Mouse (Mus musculus) cerebral cortex, adult 2 months (tissue): ENCODE results near the gene Prl.

Experiments
- WGBS: fragments of 180-500 bp; shearing (Covaris S2); methylation state at CpG from one replicate; pipeline ENCODE4 v1.1.7; 2018; 5-methylcytosine and 5-hydroxymethylcytosine counted together

Gene Prl

DNA sequence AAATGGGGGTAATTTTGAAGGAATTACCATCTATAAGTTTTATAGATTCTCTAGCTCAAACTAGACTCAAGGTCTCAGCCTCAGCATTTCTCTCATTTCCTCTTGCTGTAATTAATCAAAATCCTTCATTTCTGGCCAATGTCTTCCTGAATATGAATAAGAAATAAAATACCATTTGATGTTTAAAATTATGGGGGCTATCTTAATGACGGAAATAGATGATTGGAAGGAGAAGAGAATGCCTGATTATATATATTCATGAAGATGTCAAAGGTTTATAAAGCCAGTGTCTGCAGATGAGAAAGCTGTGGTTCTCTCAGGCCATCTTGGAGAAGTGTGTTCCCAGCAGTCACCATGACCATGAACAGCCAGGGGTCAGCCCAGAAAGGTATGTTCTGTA is at the start of gene Prl:
Prl (plus strand) TSS at position 301 of the 400 bp plus-strand sequence.
- 91% methylated on average over 1 of the region's 1 CpGs for WGBS

DNA sequence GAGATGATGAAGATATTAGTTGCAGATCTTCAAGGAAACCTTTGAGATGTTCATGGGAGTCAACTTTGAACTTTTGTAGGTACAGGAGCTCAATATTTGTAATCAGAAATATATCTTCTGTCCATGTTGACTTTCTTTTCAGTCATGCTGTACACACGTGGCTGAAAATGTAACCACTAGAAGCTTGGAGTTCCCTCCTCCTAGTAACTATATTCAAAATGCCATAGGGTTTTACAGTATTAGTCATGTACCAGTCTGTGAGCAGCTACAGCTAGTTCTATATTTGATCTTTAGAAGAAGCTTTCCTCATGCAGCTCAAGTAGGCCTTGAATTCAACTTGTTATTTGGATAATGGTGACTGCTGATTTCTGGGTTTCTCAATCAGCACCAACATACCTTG is 30.8 kb upstream of the Prl start:
- WGBS = 77% methylated on average over 1 of the region's 1 CpGs

DNA sequence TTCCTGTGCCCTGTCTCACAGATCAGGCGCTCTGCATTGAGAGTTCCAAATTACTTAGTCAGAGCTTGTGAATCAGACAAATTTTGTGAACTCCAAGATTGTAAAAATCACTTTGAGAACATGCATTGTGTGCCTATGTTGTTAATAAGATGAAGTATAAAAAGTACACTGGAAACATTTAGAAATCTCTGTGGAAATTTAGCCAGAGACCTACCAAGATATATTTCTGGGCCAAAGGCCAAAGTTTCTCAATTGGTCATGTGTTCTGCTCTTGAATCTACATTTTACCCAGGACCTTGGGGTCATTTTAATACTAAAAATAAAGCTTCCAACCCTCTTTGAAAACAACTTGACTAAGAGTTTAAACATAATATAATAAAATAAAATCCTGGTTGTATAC is 30.0 kb upstream of the Prl start:
- 94% methylated on average over 1 of the region's 1 CpGs for WGBS

DNA sequence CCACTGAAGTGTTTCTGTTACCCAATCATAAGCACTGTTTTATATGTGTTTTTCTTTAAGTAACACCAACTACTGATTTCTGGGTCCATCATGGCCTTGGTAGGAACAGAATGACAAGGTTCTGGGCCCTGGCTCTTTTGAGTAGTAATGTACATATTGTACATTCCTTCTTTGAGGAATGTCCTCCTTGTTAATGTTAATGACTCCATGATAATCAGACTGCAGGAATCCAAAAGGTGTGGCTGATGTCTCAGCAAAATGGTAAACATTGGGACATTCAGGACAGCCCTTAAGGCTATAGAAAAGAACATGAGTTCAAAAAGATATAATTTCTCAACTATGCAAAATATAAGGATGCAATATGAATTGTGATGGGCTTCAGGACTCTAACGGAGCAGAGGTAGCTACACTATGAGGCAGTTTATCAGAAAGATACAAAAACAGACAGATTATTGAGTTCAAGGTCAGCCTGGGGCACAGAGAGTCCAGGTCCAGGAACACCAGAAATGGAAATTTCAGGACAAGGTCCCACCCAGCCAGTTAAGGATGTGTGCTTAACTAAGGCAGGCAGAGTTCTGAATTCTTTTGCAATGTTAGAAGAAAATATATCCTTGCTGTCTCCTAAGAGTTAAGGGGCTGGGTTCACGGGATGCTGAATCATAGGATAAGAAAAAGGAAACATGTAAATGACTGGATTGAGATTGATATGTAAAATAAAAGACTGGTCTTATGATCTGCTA is 28.7 kb upstream of the Prl start:
- WGBS = 94% methylated on average over 2 of the region's 2 CpGs

DNA sequence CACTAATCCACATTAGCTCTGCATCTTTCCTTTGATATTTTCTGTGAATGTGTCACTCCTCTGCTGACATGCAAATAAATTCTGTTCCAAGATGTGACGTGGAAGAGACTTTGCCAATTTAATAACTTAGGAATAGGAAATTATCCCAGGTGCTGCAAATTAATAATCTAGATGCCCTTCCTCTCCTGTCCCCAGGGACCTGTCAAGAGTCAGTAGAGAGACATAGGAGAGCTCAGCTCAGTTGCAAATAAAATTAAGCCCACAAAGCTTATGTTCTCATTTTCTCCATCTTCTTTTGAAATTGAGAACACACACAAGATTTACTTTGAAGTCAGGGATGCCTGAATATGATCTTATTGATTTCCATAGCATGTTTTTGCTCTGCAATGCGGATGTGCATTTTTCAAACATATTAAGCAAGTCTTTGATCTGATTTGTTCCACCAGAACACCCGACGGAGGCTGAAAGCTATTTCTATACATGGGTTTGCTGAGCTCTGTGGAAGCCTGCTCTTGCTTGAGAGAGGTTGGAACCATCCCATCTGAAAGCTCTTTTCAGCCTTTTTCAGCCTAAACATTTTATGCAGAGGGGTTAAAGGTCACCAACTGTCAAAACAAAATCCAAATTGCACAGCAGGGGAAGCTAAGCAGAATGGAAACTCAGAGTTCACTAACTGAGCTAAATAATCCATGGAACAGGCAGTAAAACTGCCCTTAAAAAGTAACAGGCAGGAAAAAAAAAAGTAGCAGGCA is 26.1 kb upstream of the Prl start:
- 50% methylated on average over 4 of the region's 4 CpGs for WGBS

DNA sequence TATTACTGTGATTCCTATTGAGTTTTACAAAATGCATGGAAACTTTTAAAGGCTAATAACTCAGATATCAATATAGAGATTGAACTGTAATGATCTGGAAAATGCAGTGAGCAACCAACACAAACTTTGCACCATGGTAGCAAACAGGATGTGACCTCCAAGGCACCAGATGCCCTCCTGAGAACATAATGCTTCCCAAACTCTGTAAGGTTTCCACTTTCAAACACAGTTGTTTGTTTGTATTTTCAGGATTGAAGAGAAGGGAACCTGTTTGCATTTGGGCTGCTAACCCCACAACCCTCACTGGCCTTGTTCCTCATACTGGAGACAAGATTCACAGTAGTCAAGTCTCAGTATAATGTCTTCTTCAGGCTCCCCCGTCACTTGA is 25.5 kb upstream of the Prl start:
- 93% methylated on average over 1 of the region's 1 CpGs for WGBS

DNA sequence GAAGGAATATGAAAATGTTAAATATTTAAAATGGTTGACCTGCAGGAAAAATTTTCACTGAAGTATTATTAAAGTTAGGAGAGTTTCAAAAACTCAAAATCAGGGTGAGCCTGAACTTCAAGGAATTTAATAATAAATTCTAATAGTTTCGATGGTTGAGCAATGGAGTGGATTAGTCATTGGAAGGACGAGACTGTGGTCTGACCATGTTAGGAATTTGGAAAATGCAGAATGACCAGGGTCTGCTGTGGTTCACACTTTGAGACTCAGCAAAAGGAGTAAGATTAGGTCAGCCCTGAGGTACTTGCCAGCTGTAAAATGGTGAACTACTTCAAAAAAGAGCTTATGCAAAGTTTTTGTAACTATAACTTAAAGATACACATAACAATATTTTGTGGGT is 24.4 kb upstream of the Prl start:
- WGBS = 100% methylated on average over 2 of the region's 2 CpGs

DNA sequence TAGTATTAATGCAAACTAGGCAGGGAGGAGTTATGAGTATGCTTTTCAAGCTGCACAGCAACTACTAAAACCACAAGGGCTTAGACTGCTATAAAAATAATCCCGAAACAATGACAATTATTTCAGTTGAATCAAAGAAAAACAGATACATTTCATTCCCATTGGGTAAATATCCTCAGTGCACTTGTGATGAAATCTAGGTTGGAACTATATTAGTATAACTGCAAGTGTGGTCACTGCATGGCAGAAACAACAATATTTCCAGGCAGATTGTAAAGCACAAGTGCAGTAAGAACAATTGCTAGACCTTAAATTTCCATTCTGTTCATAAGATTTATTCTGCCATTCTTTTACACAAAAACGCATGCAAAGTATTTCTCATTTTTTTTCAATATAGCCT is 15.2 kb upstream of the Prl start:
- 81% methylated on average over 2 of the region's 2 CpGs for WGBS

DNA sequence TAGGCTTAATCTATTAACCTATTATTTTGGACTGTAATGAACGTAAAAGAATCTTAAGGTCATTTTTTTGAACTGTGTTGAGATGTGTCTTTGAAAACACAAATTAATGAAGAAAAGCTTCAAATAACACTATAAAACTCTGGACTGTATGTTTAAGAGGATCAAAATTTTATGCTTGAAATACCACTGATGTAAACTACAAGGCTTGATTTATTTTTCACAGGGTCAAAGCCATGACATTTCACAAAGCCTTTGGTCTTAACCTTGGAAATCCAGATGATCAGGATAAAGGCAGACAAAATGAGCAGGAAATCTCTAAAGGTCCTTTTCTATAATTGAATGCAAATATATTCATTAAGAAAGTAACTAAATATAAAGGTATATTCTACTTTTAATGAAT is 14.0 kb upstream of the Prl start:
- whole genome bisulfite sequencing = 94% methylated on average over 1 of the region's 1 CpGs

DNA sequence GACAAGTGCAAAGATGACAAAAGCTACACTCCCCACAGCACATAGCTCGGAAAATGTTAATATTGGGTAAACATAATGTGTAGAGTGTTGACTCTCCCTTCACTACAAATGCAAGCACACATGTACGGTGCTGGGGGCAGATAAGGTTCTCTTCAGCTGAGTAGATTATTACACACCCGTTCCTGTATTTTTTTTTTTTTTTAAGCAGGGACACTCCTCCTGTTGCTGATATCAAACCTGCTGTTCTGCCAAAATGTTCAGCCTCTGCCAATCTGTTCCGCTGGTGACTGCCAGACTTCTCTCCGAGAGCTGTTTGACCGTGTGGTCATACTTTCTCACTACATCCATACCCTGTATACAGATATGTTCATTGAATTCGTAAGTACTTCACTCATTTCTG is 1.8 kb downstream of the Prl start:
- WGBS = 60% methylated on average over 7 of the region's 7 CpGs

DNA sequence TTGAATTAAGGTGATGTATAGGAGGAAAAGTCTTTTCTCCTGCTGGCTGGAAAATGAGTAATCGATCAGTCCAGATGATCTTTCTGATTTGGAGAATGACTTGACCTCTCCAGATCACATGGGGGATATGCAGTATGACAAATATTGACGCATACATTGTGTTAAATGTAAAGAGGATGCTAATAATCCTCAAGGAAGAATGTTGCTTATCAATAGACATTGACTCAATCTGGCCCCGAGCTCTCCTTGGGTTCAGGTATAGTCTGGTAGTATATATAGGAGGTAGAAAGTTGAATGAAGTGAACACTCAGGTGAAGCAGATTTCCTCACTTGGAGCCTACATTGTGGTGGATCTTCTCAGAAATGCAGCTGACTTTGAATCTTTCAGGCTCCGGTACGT is 36.5 kb downstream of the Prl start, which contains the start of gene Prl3d1:
Prl3d1 (plus strand) TSS at position 301 of the 400 bp plus-strand sequence.
- 95% methylated on average over 5 of the region's 5 CpGs for WGBS
